8 mouse cellular contexts compared by ENCODE assay signal in genomic region chr5:74161297-74161926, GRCm38 (mm10). TPM values are rescaled to one million over a fixed set of nuclear protein-coding genes. Genes with fewer than 3 reads are reported as not detected.
DNase-seq lines count a peak whose midpoint lies in the region.

No protein-coding gene starts in this region.

- DNase-seq in heart, adult 11 months, result peak; percentile 95
- no peak for DNase-seq in heart, postnatal 25 days (ENCODE audit: low spot score)
- peak; percentile 51 to 61 for DNase-seq in heart, adult 18-20 months
- peak; percentile 50 for DNase-seq in kidney, adult 18-20 months
- DNase-seq in lung, postnatal 10 days, result peak; percentile 82
- peak; percentile 49 for DNase-seq in testis, postnatal 10 days (ENCODE audit: low spot score)
- DNase-seq in spleen, postnatal 36 days (ENCODE audit: low spot score in 2 of 2), result no peak
- no peak for DNase-seq in ovary, adult 18-20 months (ENCODE audit: low spot score)

- intact Hi-C loops in heart, postnatal 25 days (cut with DNase I), result no loop called here

RNA-seq across cellular contexts. Expression of gene Rasl11b, which starts 33.7 kb away (rescaled TPM):
- total RNA-seq in heart, postnatal 25 days (2021), result 10 to 100 TPM; 35.8 to 50.2 TPM
- 10 to 100 TPM; 28.0 to 31.6 TPM for total RNA-seq in heart, adult 18-20 months (2021)

Comparison
In these comparisons a context has a peak if more than half of its experiments do, and no peak if none do; other contexts are left out.
1. DNase-seq: peak in heart, adult 11 months (single experiment), heart, adult 18-20 months (2 of 2), kidney, adult 18-20 months (single experiment), lung, postnatal 10 days (single experiment) and testis, postnatal 10 days (single experiment); none in heart, postnatal 25 days (single experiment), spleen, postnatal 36 days (0 of 2) and ovary, adult 18-20 months (single experiment).